Mouse (Mus musculus): ENCODE data around the gene Tsga8.

The Tsga8 gene

DNA sequence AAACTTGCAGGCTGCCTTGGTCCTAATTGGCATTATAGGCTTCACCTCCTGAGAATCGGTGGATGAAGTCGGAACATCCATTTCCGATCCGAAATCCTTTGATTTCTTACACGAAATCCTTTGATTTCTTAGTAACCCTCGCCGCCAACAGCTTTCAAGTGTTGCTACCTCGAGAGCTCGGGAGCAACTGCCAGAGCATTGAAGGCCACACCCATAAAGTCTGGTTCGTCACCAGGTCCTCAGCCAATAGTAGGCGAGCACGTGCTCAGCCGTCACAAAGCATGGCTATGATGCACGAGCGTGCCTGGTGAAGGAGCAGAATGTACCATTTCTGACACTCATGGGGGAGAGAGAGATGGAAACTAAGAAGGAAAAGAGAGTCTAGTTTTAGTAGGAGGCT lies at the start of gene Tsga8:
Gene Tsga8, minus strand, starts transcription at position 327 of the 400 bp plus-strand sequence.
- no peak for DNase-seq

All from cerebellum, postnatal 14 days (tissue).